Mouse (Mus musculus) lung, adult 2 months (tissue): Measurements from ENCODE around the gene Mup6.

ENCODE experiments used
- CTCF ChIP-seq: fragments of 200-500 bp; IDR thresholded peaks from 2 replicates; pipeline ENCODE4 v1.5.1; 2011; ENCODE audit warnings: mild to moderate bottlenecking, low read length, control low read depth; ENCODE audit not compliant: insufficient read depth
- POLR2A ChIP-seq: fragments of 200-500 bp; IDR thresholded peaks from 2 replicates; pipeline ENCODE4 v1.6.1; 2011; ENCODE audit warnings: low read depth, mild to moderate bottlenecking, control low read depth, low read length, borderline replicate concordance; ENCODE audit errors: extremely low read depth

- TF ChIP-seq POLR2A (no peak), CTCF (no peak)
Measured at GRCm38 (mm10) chr4:59963405-59964344, at the start of gene Mup6.
